Mouse (Mus musculus) left cerebral cortex, postnatal 25 days (tissue): ENCODE measurements around the gene Fcmr. TPM values are rescaled to one million over a fixed set of nuclear protein-coding genes. Genes with fewer than 3 reads are reported as not detected.
A peak's percentile ranks its signal among the peaks of the same experiment; 100 is the strongest.

Source experiments
- DNase-seq, 2 experiments: peaks; one replicate each; pipeline ENCODE4 v3.0.0; 2022; ENCODE audit warnings: low spot score in 2 of 2, mixed read lengths in 1 of 2
- intact Hi-C: fragments of 180-260 bp; cut with DNase I; formaldehyde crosslinking; loops from one replicate; pipeline ENCODE4 v1.15.1; 2025
- total RNA-seq, 2 experiments: library from RNA; stranded (reverse); gene quantifications; 2 replicates each; pipeline ENCODE4 v1.2.3; 2021

The Fcmr gene
- total RNA-seq: not detected

GRCm38 (mm10) chr1:130865541-130866221, at the start of gene Fcmr:
Gene Fcmr (plus strand): TSS chr1:130865669.
- no peak for DNase-seq
- intact Hi-C loops: no loop called here

- DNase-seq: no peak
- intact Hi-C loops: no loop called here
Observed at GRCm38 (mm10) chr1:130819737-130820136, 45.7 kb upstream of the Fcmr start.

GRCm38 (mm10) chr1:130820316-130821148, 44.9 kb upstream of the Fcmr start:
- intact Hi-C loops: no loop called here
- no peak for DNase-seq

- intact Hi-C loops: no loop called here
- DNase-seq: no peak
Observed at GRCm38 (mm10) chr1:130821149-130821471, 44.4 kb upstream of the Fcmr start.

GRCm38 (mm10) chr1:130821911-130822625, 43.4 kb upstream of the Fcmr start:
- intact Hi-C loops: no loop called here
- no peak for DNase-seq

- intact Hi-C loops: no loop called here
Observed at GRCm38 (mm10) chr1:130826448-130826847, 39.0 kb upstream of the Fcmr start, which contains the start of gene Pigr. Gene Pigr (plus strand): TSS chr1:130826684.

GRCm38 (mm10) chr1:130828656-130829055, 36.8 kb upstream of the Fcmr start:
- no peak for DNase-seq
- intact Hi-C loops: no loop called here

More at GRCm38 (mm10) chr1:130826448-130826847, 39.0 kb upstream of the Fcmr start, which contains the start of gene Pigr:
- no peak for DNase-seq

- no peak for DNase-seq
- intact Hi-C loops: no loop called here
Observed at GRCm38 (mm10) chr1:130829906-130830830, 35.3 kb upstream of the Fcmr start.

GRCm38 (mm10) chr1:130832230-130833149, 33.0 kb upstream of the Fcmr start:
- DNase-seq: no peak
- intact Hi-C loops: no loop called here

- peak in 1 of 2 experiments; percentile 49 for DNase-seq
- intact Hi-C loops: no loop called here
Observed at GRCm38 (mm10) chr1:130835161-130835936, 30.1 kb upstream of the Fcmr start.

- peak in 1 of 2 experiments; percentile 24 for DNase-seq
- intact Hi-C loops: no loop called here
Observed at GRCm38 (mm10) chr1:130838288-130838687, 27.2 kb upstream of the Fcmr start.

GRCm38 (mm10) chr1:130840599-130841379, 24.7 kb upstream of the Fcmr start:
- no peak for DNase-seq
- intact Hi-C loops: no loop called here

GRCm38 (mm10) chr1:130841621-130842020, 23.8 kb upstream of the Fcmr start:
- DNase-seq: no peak
- intact Hi-C loops: no loop called here

GRCm38 (mm10) chr1:130844516-130844915, 21.0 kb upstream of the Fcmr start:
- intact Hi-C loops: no loop called here
- no peak for DNase-seq

- peak in 1 of 2 experiments; percentile 71 for DNase-seq
- intact Hi-C loops: no loop called here
Observed at GRCm38 (mm10) chr1:130849530-130850214, 15.8 kb upstream of the Fcmr start.

GRCm38 (mm10) chr1:130850405-130850804, 15.1 kb upstream of the Fcmr start:
- DNase-seq: peak in 1 of 2 experiments; percentile 53
- intact Hi-C loops: no loop called here
